Mouse (Mus musculus) hindbrain, postnatal 0 days (tissue): ENCODE measurements around the gene Nsd1. TPM values are rescaled to one million over a fixed set of nuclear protein-coding genes. Genes with fewer than 3 reads are reported as not detected.

Experiments used
- ATAC-seq: fragments of 200-750 bp; cut with Nextera tagmentation; 2 replicates; pipeline ENCODE4 v1.8.0; 2017; ENCODE audit warnings: mild to moderate bottlenecking, moderate TSS enrichment, moderate library complexity
- DNase-seq: peaks from one replicate; pipeline ENCODE4 v3.0.0-alpha.2; 2015; ENCODE audit warnings: low spot score
- H3K27ac ChIP-seq: fragments of 300-500 bp; sonication (generic); 2 replicates; pipeline ENCODE4 v1.5.1; 2014; ENCODE audit warnings: mild to moderate bottlenecking
- H3K27me3 ChIP-seq: fragments of 300-500 bp; sonication (generic); 2 replicates; pipeline ENCODE4 v1.6.1; 2014; ENCODE audit warnings: low read length, mixed read lengths; ENCODE audit not compliant: insufficient read depth
- H3K36me3 ChIP-seq: fragments of 300-500 bp; sonication (generic); 2 replicates; pipeline ENCODE4 v1.6.1; 2014; ENCODE audit warnings: low read length, mixed read lengths; ENCODE audit not compliant: insufficient read depth
- H3K4me1 ChIP-seq: fragments of 300-500 bp; sonication (generic); 2 replicates; pipeline ENCODE4 v1.6.1; 2014; ENCODE audit warnings: antibody characterized with exemption, low read length, mixed read lengths; ENCODE audit not compliant: insufficient read depth
- H3K4me2 ChIP-seq: fragments of 300-500 bp; sonication (generic); 2 replicates; pipeline ENCODE4 v1.6.1; 2014; ENCODE audit warnings: low read depth, mild to moderate bottlenecking, low read length, moderate library complexity, mixed read lengths
- H3K4me3 ChIP-seq: fragments of 300-500 bp; sonication (generic); 2 replicates; pipeline ENCODE4 v1.5.1; 2014; ENCODE audit warnings: low read length
- H3K9ac ChIP-seq: fragments of 300-500 bp; sonication (generic); replicated peaks from 2 replicates; pipeline ENCODE4 v1.6.1; 2014; ENCODE audit warnings: mild to moderate bottlenecking, low read length, moderate library complexity, mixed read lengths
- H3K9me3 ChIP-seq: fragments of 300-500 bp; sonication (generic); 2 replicates; pipeline ENCODE4 v1.6.1; 2016; ENCODE audit warnings: low read length, mixed read lengths
- CTCF ChIP-seq: IDR thresholded peaks from 2 replicates; pipeline ENCODE4 v1.5.1; 2016; ENCODE audit warnings: antibody characterized with exemption, control low read depth, low read depth
- WGBS: fragments of 180-500 bp; shearing (Covaris S2); extraction: QIAGEN DNeasy Blood & Tissue Kit; methylation state at CpG from one replicate; pipeline ENCODE4 v1.1.7; 2014; 5-methylcytosine and 5-hydroxymethylcytosine counted together
- polyA plus RNA-seq: library from polyadenylated mRNA; unstranded; fragments of >200 nt; fragmentation: Nextera tagmentation; extraction: Ambion mirVana; gene quantifications from 2 replicates; pipeline ENCODE4 v1.2.1, GENCODE M21; 2015
- total RNA-seq: library from RNA; depleted of rRNA; stranded (reverse); fragments of >200 nt; gene quantifications from 2 replicates; pipeline ENCODE4 v1.2.3, GENCODE M21; 2014

Nsd1 gene
- total and polyA plus RNA-seq, 2 experiments from 2014 or later, result 59.3 to 64.0 TPM

- ATAC-seq (no peak), DNase-seq (no peak)
- no peak for TF ChIP-seq CTCF
- Histone ChIP-seq H3K9ac (no peak overlapping the region), H3K27me3 (no peaks in the 10 kb centered on the region), H3K27ac (peak overlapping the region; percentile 49; the same call in 1 of the 2 replicates), H3K9me3 (no peaks in the 10 kb centered on the region), H3K4me1 (peaks cover 13% of the 10 kb centered on the region; the same call in 1 of the 2 replicates), H3K4me3 (no peak overlapping the region), H3K36me3 (no peaks in the 10 kb centered on the region), H3K4me2 (no peak overlapping the region)
- WGBS, result 78% methylated on average over 5 of the region's 5 CpGs
Observed at GRCm38 (mm10) chr13:55168255-55168654, 41.3 kb upstream of the Nsd1 start.

GRCm38 (mm10) chr13:55168958-55169369 lies 40.6 kb upstream of the Nsd1 start:
- 18% methylated on average over 13 of the region's 13 CpGs for WGBS
- H3K9me3 ChIP-seq, result no peaks in the 10 kb centered on the region
- H3K4me2 ChIP-seq, result no peak overlapping the region
- H3K4me3 ChIP-seq, result no peak overlapping the region
- no peaks in the 10 kb centered on the region for H3K27me3 ChIP-seq
- DNase-seq, result peak; percentile 81
- ATAC-seq, result peak; percentile 90
- no peak overlapping the region for H3K9ac ChIP-seq
- peaks cover 13% of the 10 kb centered on the region; the same call in 1 of the 2 replicates for H3K4me1 ChIP-seq
- no peaks in the 10 kb centered on the region for H3K36me3 ChIP-seq
- H3K27ac ChIP-seq, result peak overlapping the region; percentile 49; the same call in 1 of the 2 replicates
- TF ChIP-seq CTCF, result no peak

- ATAC-seq, result peak; percentile 87
- no peak for TF ChIP-seq CTCF
- Histone ChIP-seq H3K4me3 (no peak overlapping the region), H3K27me3 (no peaks in the 10 kb centered on the region), H3K36me3 (no peaks in the 10 kb centered on the region), H3K27ac (peak overlapping the region; percentile 41; the same call in 1 of the 2 replicates), H3K4me2 (peak overlapping the region; percentile 34), H3K9ac (0 out of 2 replicates have a peak overlapping the region, but pooled peaks have one; percentile 13), H3K9me3 (no peaks in the 10 kb centered on the region), H3K4me1 (peaks cover 13% of the 10 kb centered on the region; the same call in 1 of the 2 replicates)
- peak; percentile 84 for DNase-seq
- 11% methylated on average over 26 of the region's 26 CpGs for WGBS
Observed at GRCm38 (mm10) chr13:55171517-55172335, 37.9 kb upstream of the Nsd1 start.

- Histone ChIP-seq H3K4me1 (peaks cover 13% of the 10 kb centered on the region; the same call in 1 of the 2 replicates), H3K9ac (no peak overlapping the region), H3K27ac (0 out of 2 replicates have a peak overlapping the region, but pooled peaks have one; percentile 41), H3K4me2 (peak overlapping the region; percentile 34; the same call in 1 of the 2 replicates), H3K9me3 (no peaks in the 10 kb centered on the region), H3K4me3 (no peak overlapping the region), H3K36me3 (no peaks in the 10 kb centered on the region), H3K27me3 (no peaks in the 10 kb centered on the region)
- ATAC-seq, result no peak
- no peak for TF ChIP-seq CTCF
- no peak for DNase-seq
- 47% methylated on average over 7 of the region's 7 CpGs for WGBS
Observed at GRCm38 (mm10) chr13:55172336-55172770, 37.2 kb upstream of the Nsd1 start.

DNA sequence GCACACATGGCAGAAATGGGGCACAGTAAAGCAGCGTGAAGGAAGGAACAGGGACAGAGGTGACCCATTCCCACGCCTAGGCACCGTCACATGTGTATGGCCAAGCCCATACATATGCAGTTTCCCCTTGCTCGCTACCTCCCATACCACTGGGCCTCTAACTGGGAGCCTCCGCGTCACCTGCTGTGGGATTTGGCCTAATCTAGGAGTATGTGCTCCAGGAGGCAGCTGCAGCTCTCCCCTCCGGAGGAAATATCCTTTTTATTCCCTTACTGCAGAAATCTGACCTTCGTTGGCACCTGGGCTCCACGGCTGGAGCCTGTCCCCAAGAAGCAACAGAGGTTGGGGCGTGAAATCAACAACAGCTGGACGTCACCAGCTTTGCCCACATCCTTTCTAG lies 35.2 kb upstream of the Nsd1 start:
- TF ChIP-seq CTCF, result no peak
- Histone ChIP-seq H3K9me3 (no peaks in the 10 kb centered on the region), H3K36me3 (no peaks in the 10 kb centered on the region), H3K4me3 (no peak overlapping the region), H3K27ac (no peak overlapping the region), H3K9ac (no peak overlapping the region), H3K4me2 (no peak overlapping the region), H3K4me1 (0 out of 2 replicates have a peak, but pooled peaks cover 6% of the 10 kb centered on the region), H3K27me3 (no peaks in the 10 kb centered on the region)
- WGBS, result 79% methylated on average over 11 of the region's 11 CpGs
- ATAC-seq, result no peak
- no peak for DNase-seq

DNA sequence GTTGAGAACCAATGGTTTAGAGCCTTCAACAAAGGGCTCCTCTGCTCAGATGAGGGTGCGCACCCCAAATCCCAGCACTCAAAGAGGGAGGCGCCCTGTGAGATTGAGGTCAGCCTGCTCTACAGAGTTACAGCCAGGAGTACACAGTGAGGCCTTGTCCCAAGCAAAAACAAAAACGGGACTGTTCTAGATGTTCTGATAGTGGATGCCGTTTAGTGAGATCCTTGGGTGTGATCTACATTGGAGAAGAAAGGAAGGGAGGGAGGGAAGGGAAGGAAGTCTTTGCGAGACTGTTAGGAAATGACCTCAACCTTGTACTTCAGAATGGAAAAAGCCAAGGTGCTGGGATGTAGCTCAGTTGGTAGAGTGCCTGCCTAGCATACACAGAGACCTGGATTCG lies 33.3 kb upstream of the Nsd1 start:
- H3K36me3 ChIP-seq, result no peaks in the 10 kb centered on the region
- TF ChIP-seq CTCF, result no peak
- DNase-seq, result no peak
- no peaks in the 10 kb centered on the region for H3K9me3 ChIP-seq
- 89% methylated on average over 6 of the region's 6 CpGs for WGBS
- H3K4me1 ChIP-seq, result 0 out of 2 replicates have a peak, but pooled peaks cover 6% of the 10 kb centered on the region
- ATAC-seq, result no peak
- H3K4me3 ChIP-seq, result no peak overlapping the region
- H3K27me3 ChIP-seq, result no peaks in the 10 kb centered on the region
- H3K4me2 ChIP-seq, result no peak overlapping the region
- H3K27ac ChIP-seq, result no peak overlapping the region
- no peak overlapping the region for H3K9ac ChIP-seq
